Mouse (Mus musculus) kidney, postnatal 36 days (tissue): ENCODE data around the gene Olfr1250.
"Not testable (repeated sequence)": the region's sequence is repeated elsewhere in the genome, so short reads cannot be mapped to it uniquely, and the experiment has no call there.

ENCODE experiments used
- DNase-seq, 2 experiments: peaks; one replicate each; pipeline ENCODE4 v3.0.0; 2021 to 2022; ENCODE audit warnings: mixed read lengths in 2 of 2

Gene Olfr1250

GRCm38 (mm10) chr2:89661367-89661766, at the start of gene Olfr1250:
Gene Olfr1250 (minus strand): TSS chr2:89661467.
- no peak for DNase-seq

DNA sequence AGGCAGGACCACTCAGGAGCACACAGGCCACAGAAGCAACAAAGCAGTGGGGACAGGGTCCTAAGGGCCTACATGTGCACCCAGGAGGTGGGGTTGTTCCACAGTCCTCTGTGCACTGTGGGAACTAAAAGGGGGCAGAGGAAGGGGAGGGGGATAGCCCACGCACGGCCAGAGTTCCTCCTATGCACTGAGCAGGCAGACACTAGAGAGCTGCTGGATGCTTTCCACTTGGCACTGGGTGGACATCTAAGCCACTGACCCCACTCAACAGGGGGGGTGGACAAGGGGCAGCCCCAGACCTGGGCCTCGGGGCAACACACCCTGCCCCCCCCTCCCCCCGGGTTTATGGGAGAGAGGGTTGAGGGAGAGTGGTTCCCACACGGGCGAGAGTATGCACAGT, 30.7 kb upstream of the Olfr1250 start:
- DNase-seq = no peak

- DNase-seq = no peak
Observed at GRCm38 (mm10) chr2:89671836-89672235, 10.6 kb upstream of the Olfr1250 start, which contains the start of gene Olfr1251. Gene Olfr1251 (minus strand): TSS chr2:89671936.

DNA sequence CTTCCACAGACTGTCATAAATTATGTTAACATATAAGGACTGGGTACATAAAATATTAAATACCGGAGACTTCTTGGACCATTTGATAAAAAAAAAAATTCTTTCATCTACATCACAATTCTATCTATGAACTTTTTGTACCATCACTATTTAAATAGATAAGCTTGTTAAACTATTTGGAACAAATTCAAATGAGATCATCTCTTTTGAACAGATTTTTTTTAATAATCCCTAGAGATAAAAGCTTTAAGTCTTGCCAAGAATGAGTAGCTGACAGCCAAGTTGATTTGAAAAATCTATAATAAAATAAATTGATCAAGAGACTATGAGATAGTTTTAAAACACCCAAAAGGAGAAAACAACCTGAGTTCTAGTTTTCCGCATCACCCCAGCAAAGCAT, 26.4 kb downstream of the Olfr1250 start, which contains the start of gene Olfr1249:
Olfr1249 (minus strand) TSS at position 101 of the 400 bp plus-strand sequence.
- DNase-seq = no peak

DNA sequence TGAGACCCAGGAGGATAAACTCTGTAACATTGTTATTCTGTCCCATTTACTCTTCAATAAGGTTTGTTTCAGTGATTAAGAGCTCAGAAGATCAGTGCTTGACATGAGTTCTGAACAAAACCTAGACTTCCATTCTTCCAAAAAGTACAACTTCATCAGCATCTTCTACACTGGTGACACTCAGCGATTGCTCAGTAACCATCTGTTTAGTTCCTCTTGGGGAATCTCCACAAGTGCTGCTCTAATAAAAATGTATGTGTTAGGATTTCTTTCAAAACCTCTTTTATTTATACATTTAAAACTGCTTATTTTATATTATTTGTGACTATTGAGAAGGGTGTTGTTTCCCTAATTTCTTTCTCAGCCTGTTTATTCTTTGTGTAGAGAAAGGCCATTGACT, 43.1 kb downstream of the Olfr1250 start, which contains the start of gene Olfr1248:
Olfr1248 (minus strand) TSS at position 101 of the 400 bp plus-strand sequence.
- not testable (repeated sequence) for DNase-seq

DNA sequence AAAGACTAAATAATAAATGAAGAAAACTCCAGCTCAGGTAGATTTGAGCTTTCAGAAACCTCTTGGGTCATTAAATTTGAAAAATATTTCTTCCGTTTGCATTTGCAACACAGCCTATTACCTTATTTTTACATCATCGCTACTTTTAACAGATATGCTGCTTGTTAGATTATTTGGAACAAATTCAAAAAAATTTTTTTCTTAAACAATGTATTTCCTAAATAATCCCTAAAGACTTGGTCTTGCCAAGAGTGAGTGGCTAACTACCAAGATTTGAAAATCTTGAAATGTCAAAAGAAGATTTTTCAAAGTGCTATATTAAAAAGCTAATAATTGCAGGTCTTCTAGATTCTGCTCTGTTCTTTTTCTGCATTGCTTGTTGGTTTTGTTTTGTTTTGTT, 47.2 kb downstream of the Olfr1250 start, which contains the start of gene Olfr1247:
Olfr1247 (minus strand) TSS at position 101 of the 400 bp plus-strand sequence.
- no peak for DNase-seq
